Mouse (Mus musculus): ENCODE data around the gene BC048671.

Gene BC048671

GRCm38 (mm10) chr6:90350011-90350410 lies 49.0 kb downstream of the BC048671 start:
- DNase-seq (ENCODE audit: low spot score in 2 of 2), result no peak
